Mouse (Mus musculus): ENCODE data around the gene Adora3. TPM values are rescaled to one million over a fixed set of nuclear protein-coding genes. Genes with fewer than 3 reads are reported as not detected.

The Adora3 gene
- total and polyA plus RNA-seq, 2 experiments = 0.09 TPM; not detected in 1

GRCm38 (mm10) chr3:105932240-105933071 is 61.8 kb downstream of the Adora3 start, which contains the start of gene I830077J02Rik:
I830077J02Rik (minus strand) TSS chr3:105932664.
- Histone ChIP-seq H3K9ac (ENCODE audit: low read depth, low read length) (no peak within 1 kb of the TSS), H3K27ac (replicated peaks; ENCODE audit: insufficient read depth, low read depth, low read length) (no peak within 1 kb of the TSS), H3K27me3 (ENCODE audit: control insufficient read depth, insufficient read depth, low read length) (no peaks in the 10 kb centered on the region), H3K36me3 (ENCODE audit: control insufficient read depth, insufficient read depth, low read length) (no peaks in the 10 kb centered on the region; the same call in 1 of the 2 replicates), H3K4me1 (ENCODE audit: control insufficient read depth, insufficient read depth, low read length) (no peaks in the 10 kb centered on the region), H3K4me3 (ENCODE audit: insufficient read depth, low read depth, low read length) (no peak within 1 kb of the TSS), H3K79me2 (ENCODE audit: control insufficient read depth, insufficient read depth, low read length) (no peaks in the 10 kb centered on the region)
- WGBS = 77% methylated on average over 8 of the region's 8 CpGs
- TF ChIP-seq CTCF (IDR thresholded peaks at IDR 0.05; ENCODE audit: low read depth, low read length) (no peak), POLR2A (IDR thresholded peaks at IDR 0.05; ENCODE audit: extremely low read depth, insufficient read depth, low read length) (no peak)
- peak; percentile 18 for DNase-seq (ENCODE audit: extremely low read depth, low read depth, low spot score)

- H3K4me1 ChIP-seq (ENCODE audit: control insufficient read depth, insufficient read depth, low read length) = no peaks in the 10 kb centered on the region
- peaks cover 4% of the 10 kb centered on the region; the same call in 1 of the 2 replicates for H3K36me3 ChIP-seq (ENCODE audit: control insufficient read depth, insufficient read depth, low read length)
- no peaks in the 10 kb centered on the region for H3K27me3 ChIP-seq (ENCODE audit: control insufficient read depth, insufficient read depth, low read length)
- H3K27ac ChIP-seq (replicated peaks; ENCODE audit: insufficient read depth, low read depth, low read length) = no peak overlapping the region
- H3K9ac ChIP-seq (ENCODE audit: low read depth, low read length) = no peak overlapping the region
- TF ChIP-seq POLR2A (IDR thresholded peaks at IDR 0.05; ENCODE audit: extremely low read depth, insufficient read depth, low read length) (no peak), CTCF (IDR thresholded peaks at IDR 0.05; ENCODE audit: low read depth, low read length) (no peak)
- H3K79me2 ChIP-seq (ENCODE audit: control insufficient read depth, insufficient read depth, low read length) = no peaks in the 10 kb centered on the region
- 95% methylated on average over 6 of the region's 6 CpGs for WGBS
- DNase-seq (ENCODE audit: extremely low read depth, low read depth, low spot score) = no peak
- no peak overlapping the region for H3K4me3 ChIP-seq (ENCODE audit: insufficient read depth, low read depth, low read length)
These were observed 63.3 kb downstream of the Adora3 start for GRCm38 (mm10) chr3:105933926-105934325.

- no peaks in the 10 kb centered on the region for H3K27me3 ChIP-seq (ENCODE audit: control insufficient read depth, insufficient read depth, low read length)
- 38% methylated on average over 5 of the region's 5 CpGs for WGBS
These were observed 64.4 kb downstream of the Adora3 start for GRCm38 (mm10) chr3:105935033-105935432.

GRCm38 (mm10) chr3:105936111-105936510 is 65.5 kb downstream of the Adora3 start:
- Histone ChIP-seq H3K27me3 (ENCODE audit: control insufficient read depth, insufficient read depth, low read length) (no peaks in the 10 kb centered on the region), H3K4me3 (ENCODE audit: insufficient read depth, low read depth, low read length) (no peak overlapping the region), H3K79me2 (ENCODE audit: control insufficient read depth, insufficient read depth, low read length) (no peaks in the 10 kb centered on the region), H3K4me1 (ENCODE audit: control insufficient read depth, insufficient read depth, low read length) (no peaks in the 10 kb centered on the region), H3K36me3 (ENCODE audit: control insufficient read depth, insufficient read depth, low read length) (peaks cover 10% of the 10 kb centered on the region; the same call in 1 of the 2 replicates), H3K27ac (replicated peaks; ENCODE audit: insufficient read depth, low read depth, low read length) (no peak overlapping the region), H3K9ac (ENCODE audit: low read depth, low read length) (no peak overlapping the region)
- WGBS = 85% methylated on average over 4 of the region's 4 CpGs
- no peak for DNase-seq (ENCODE audit: extremely low read depth, low read depth, low spot score)
- TF ChIP-seq POLR2A (IDR thresholded peaks at IDR 0.05; ENCODE audit: extremely low read depth, insufficient read depth, low read length) (no peak), CTCF (IDR thresholded peaks at IDR 0.05; ENCODE audit: low read depth, low read length) (no peak)

More at GRCm38 (mm10) chr3:105935033-105935432, 64.4 kb downstream of the Adora3 start:
- TF ChIP-seq POLR2A (IDR thresholded peaks at IDR 0.05; ENCODE audit: extremely low read depth, insufficient read depth, low read length) = no peak
- TF ChIP-seq CTCF (IDR thresholded peaks at IDR 0.05; ENCODE audit: low read depth, low read length) = no peak
- DNase-seq (ENCODE audit: extremely low read depth, low read depth, low spot score) = peak; percentile 78
- Histone ChIP-seq H3K4me1 (ENCODE audit: control insufficient read depth, insufficient read depth, low read length) (no peaks in the 10 kb centered on the region), H3K9ac (ENCODE audit: low read depth, low read length) (no peak overlapping the region), H3K36me3 (ENCODE audit: control insufficient read depth, insufficient read depth, low read length) (peaks cover 4% of the 10 kb centered on the region; the same call in 1 of the 2 replicates), H3K79me2 (ENCODE audit: control insufficient read depth, insufficient read depth, low read length) (no peaks in the 10 kb centered on the region), H3K4me3 (ENCODE audit: insufficient read depth, low read depth, low read length) (no peak overlapping the region), H3K27ac (replicated peaks; ENCODE audit: insufficient read depth, low read depth, low read length) (no peak overlapping the region)

- H3K27me3 ChIP-seq (ENCODE audit: control insufficient read depth, insufficient read depth, low read length) = no peaks in the 10 kb centered on the region
- no peaks in the 10 kb centered on the region for H3K4me1 ChIP-seq (ENCODE audit: control insufficient read depth, insufficient read depth, low read length)
- H3K9ac ChIP-seq (ENCODE audit: low read depth, low read length) = no peak overlapping the region
- no peak overlapping the region for H3K27ac ChIP-seq (replicated peaks; ENCODE audit: insufficient read depth, low read depth, low read length)
- no peak for DNase-seq (ENCODE audit: extremely low read depth, low read depth, low spot score)
- 95% methylated on average over 7 of the region's 7 CpGs for WGBS
- no peak for TF ChIP-seq POLR2A (IDR thresholded peaks at IDR 0.05; ENCODE audit: extremely low read depth, insufficient read depth, low read length)
- no peak for TF ChIP-seq CTCF (IDR thresholded peaks at IDR 0.05; ENCODE audit: low read depth, low read length)
- H3K36me3 ChIP-seq (ENCODE audit: control insufficient read depth, insufficient read depth, low read length) = peaks cover 65% of the 10 kb centered on the region
- no peak overlapping the region for H3K4me3 ChIP-seq (ENCODE audit: insufficient read depth, low read depth, low read length)
- H3K79me2 ChIP-seq (ENCODE audit: control insufficient read depth, insufficient read depth, low read length) = peaks cover 3% of the 10 kb centered on the region; the same call in 1 of the 2 replicates
These were observed 80.7 kb downstream of the Adora3 start for GRCm38 (mm10) chr3:105951348-105951747.

- Histone ChIP-seq H3K36me3 (ENCODE audit: control insufficient read depth, insufficient read depth, low read length) (peaks cover 28% of the 10 kb centered on the region), H3K9ac (ENCODE audit: low read depth, low read length) (no peak overlapping the region), H3K27ac (replicated peaks; ENCODE audit: insufficient read depth, low read depth, low read length) (no peak overlapping the region), H3K79me2 (ENCODE audit: control insufficient read depth, insufficient read depth, low read length) (peaks cover 20% of the 10 kb centered on the region; the same call in 1 of the 2 replicates), H3K4me3 (ENCODE audit: insufficient read depth, low read depth, low read length) (no peak overlapping the region), H3K4me1 (ENCODE audit: control insufficient read depth, insufficient read depth, low read length) (peaks cover 14% of the 10 kb centered on the region), H3K27me3 (ENCODE audit: control insufficient read depth, insufficient read depth, low read length) (no peaks in the 10 kb centered on the region)
- DNase-seq (ENCODE audit: extremely low read depth, low read depth, low spot score) = no peak
- 93% methylated on average over 1 of the region's 1 CpGs for WGBS
- TF ChIP-seq POLR2A (IDR thresholded peaks at IDR 0.05; ENCODE audit: extremely low read depth, insufficient read depth, low read length) = no peak
- peak; percentile 3; the same call in 1 of the 2 replicates for TF ChIP-seq CTCF (IDR thresholded peaks at IDR 0.05; ENCODE audit: low read depth, low read length)
These were observed 86.6 kb downstream of the Adora3 start for GRCm38 (mm10) chr3:105957235-105957634.

All from liver, adult 2 months (tissue).